Mouse (Mus musculus) adrenal gland, adult 18-20 months (tissue): ENCODE data around the gene Cmc1. TPM values are rescaled to one million over a fixed set of nuclear protein-coding genes. Genes with fewer than 3 reads are reported as not detected.

Experiments used
- DNase-seq, 2 experiments: peaks; one replicate each; pipeline ENCODE4 v3.0.0; 2021 to 2022; ENCODE audit warnings: low spot score in 2 of 2
- long read RNA-seq, 2 experiments: library from polyadenylated mRNA; stranded (forward); transcript quantifications; one replicate each; pipeline ENCODE4 v2.0.0; 2021
- total RNA-seq, 2 experiments: library from RNA; stranded (reverse); gene quantifications; 1 replicate in 1 of 2; 2 replicates in 1 of 2; pipeline ENCODE4 v1.2.3; 2021

The Cmc1 gene
- total RNA-seq, result 10 to 100 TPM; 31.9 to 32.1 TPM
- long read RNA-seq, experiment 1, transcript Cmc1-201 (4 exons, 1,169 nt), result major isoform, 8 of 9 reads
- long read RNA-seq, experiment 1, partial matches to known transcripts, result 0 of 9 reads
- long read RNA-seq, experiment 1, other reads (novel, unspliced or antisense), result 1 of 9 reads
- long read RNA-seq, experiment 2, transcript Cmc1-201 (4 exons, 1,169 nt), result major isoform, 29 of 29 reads
- long read RNA-seq, experiment 2, partial matches to known transcripts, result 0 of 29 reads
- long read RNA-seq, experiment 2, other reads (novel, unspliced or antisense), result 0 of 29 reads

- DNase-seq, result peak; percentile 92 to 93
Observed at GRCm38 (mm10) chr9:118149407-118150402, at the start of gene Cmc1. Gene Cmc1 (minus strand): TSS chr9:118150177.

GRCm38 (mm10) chr9:118198557-118198956, 48.6 kb upstream of the Cmc1 start:
- no peak for DNase-seq

- no peak for DNase-seq
Observed at GRCm38 (mm10) chr9:118196661-118197390, 46.8 kb upstream of the Cmc1 start.

- no peak for DNase-seq
Observed at GRCm38 (mm10) chr9:118193263-118193662, 43.3 kb upstream of the Cmc1 start.

- DNase-seq, result no peak
Observed at GRCm38 (mm10) chr9:118191276-118191675, 41.3 kb upstream of the Cmc1 start.

- no peak for DNase-seq
Observed at GRCm38 (mm10) chr9:118188374-118188773, 38.4 kb upstream of the Cmc1 start.

- DNase-seq, result no peak
Observed at GRCm38 (mm10) chr9:118187420-118187819, 37.4 kb upstream of the Cmc1 start.

GRCm38 (mm10) chr9:118186776-118187175, 36.8 kb upstream of the Cmc1 start:
- no peak for DNase-seq

GRCm38 (mm10) chr9:118179136-118180025, 29.4 kb upstream of the Cmc1 start:
- DNase-seq, result no peak

GRCm38 (mm10) chr9:118176687-118177086, 26.7 kb upstream of the Cmc1 start:
- no peak for DNase-seq

- no peak for DNase-seq
Observed at GRCm38 (mm10) chr9:118175411-118175810, 25.4 kb upstream of the Cmc1 start.

- DNase-seq, result no peak
Observed at GRCm38 (mm10) chr9:118173086-118173485, 23.1 kb upstream of the Cmc1 start.

- no peak for DNase-seq
Observed at GRCm38 (mm10) chr9:118168544-118168943, 18.6 kb upstream of the Cmc1 start.

- DNase-seq, result no peak
Observed at GRCm38 (mm10) chr9:118167606-118168005, 17.6 kb upstream of the Cmc1 start.

GRCm38 (mm10) chr9:118161536-118161935, 11.6 kb upstream of the Cmc1 start:
- DNase-seq, result no peak

GRCm38 (mm10) chr9:118159936-118160335, 10.0 kb upstream of the Cmc1 start:
- DNase-seq, result no peak

GRCm38 (mm10) chr9:118158201-118158600, 8.2 kb upstream of the Cmc1 start:
- DNase-seq, result no peak

- DNase-seq, result no peak
Observed at GRCm38 (mm10) chr9:118157234-118157633, 7.3 kb upstream of the Cmc1 start.

- DNase-seq, result no peak
Observed at GRCm38 (mm10) chr9:118154666-118155065, 4.7 kb upstream of the Cmc1 start.

GRCm38 (mm10) chr9:118151221-118151507, 1.2 kb upstream of the Cmc1 start:
- no peak for DNase-seq
